Comparison of ENCODE assay signal across 20 mouse cellular contexts in the genomic region with DNA sequence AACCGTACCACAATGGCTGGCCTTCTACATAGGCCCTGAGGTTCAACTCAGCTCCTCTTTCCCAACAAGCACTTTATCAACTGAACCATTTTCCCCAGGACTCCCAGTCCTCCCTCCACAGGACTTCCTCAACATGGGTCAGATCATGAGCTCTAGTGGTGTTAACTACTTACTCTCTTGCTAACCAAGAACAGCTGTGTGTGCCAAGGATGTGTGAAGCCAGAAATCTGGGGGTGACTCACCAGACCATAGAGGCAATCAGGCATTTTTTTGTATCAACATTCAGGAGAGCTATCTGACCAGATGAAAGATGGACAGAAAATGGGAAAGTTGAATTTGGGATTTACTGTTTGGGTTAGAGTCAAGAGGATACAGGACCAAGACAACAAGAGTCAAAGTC.
"Had no signal": no experiment of that assay in that cellular context is flagged by ENCODE, and none has a peak within 500 bp of the region (broad histone marks: within the 10 kb centered on the region; RNA-seq: fewer than 3 reads in every experiment).

No protein-coding gene starts in this region.

- H3K9me3 ChIP-seq: lung, embryonic 15.5 days; megakaryocyte, embryonic 14.5 days; midbrain, embryonic 13.5 days; midbrain, embryonic 15.5 days; neural tube, embryonic 13.5 days; neural tube, embryonic 15.5 days; stomach, embryonic 15.5 days had no signal

- H3K4me2 ChIP-seq: lung, embryonic 15.5 days; midbrain, embryonic 11.5 days; midbrain, embryonic 13.5 days; midbrain, embryonic 15.5 days; neural tube, embryonic 13.5 days; neural tube, embryonic 15.5 days; stomach, embryonic 15.5 days had no signal

- DNase-seq: liver, postnatal 0 days; lung, adult 2 months; lung, postnatal 14 days; lung, postnatal 36 days; right cerebral cortex, postnatal 25 days; right cerebral cortex, postnatal 4 days; spleen, adult 18-20 months; thymus, adult 2 months; thymus, postnatal 25 days; thymus, postnatal 4 days had no signal

- H3K4me3 ChIP-seq: lung, embryonic 15.5 days; midbrain, embryonic 13.5 days; midbrain, embryonic 15.5 days; neural tube, embryonic 13.5 days; neural tube, embryonic 15.5 days; stomach, embryonic 15.5 days had no signal

- H3K27me3 ChIP-seq: lung, embryonic 15.5 days; megakaryocyte, embryonic 14.5 days; midbrain, embryonic 15.5 days; neural tube, embryonic 13.5 days; neural tube, embryonic 15.5 days; stomach, embryonic 15.5 days had no signal

- H3K4me1 ChIP-seq: lung, embryonic 15.5 days; megakaryocyte, embryonic 14.5 days; stomach, embryonic 15.5 days had no signal

- H3K27ac ChIP-seq: lung, embryonic 15.5 days; macrophage; midbrain, embryonic 13.5 days; midbrain, embryonic 15.5 days; neural tube, embryonic 13.5 days; neural tube, embryonic 15.5 days; stomach, embryonic 15.5 days; stomach, postnatal 0 days had no signal

- H3K36me3 ChIP-seq: lung, embryonic 15.5 days; midbrain, embryonic 13.5 days; midbrain, embryonic 15.5 days; neural tube, embryonic 13.5 days; neural tube, embryonic 15.5 days; stomach, embryonic 15.5 days had no signal

- H3K9ac ChIP-seq: liver, postnatal 0 days; lung, embryonic 15.5 days; midbrain, embryonic 13.5 days; midbrain, embryonic 15.5 days; neural tube, embryonic 13.5 days; neural tube, embryonic 15.5 days; stomach, embryonic 15.5 days had no signal
